Mouse (Mus musculus) heart, embryonic 10.5 days (tissue): ENCODE results near the gene Kdm6b. TPM values are rescaled to one million over a fixed set of nuclear protein-coding genes. Genes with fewer than 3 reads are reported as not detected.
"Not testable (repeated sequence)": the region's sequence is repeated elsewhere in the genome, so short reads cannot be mapped to it uniquely, and the experiment has no call there.

Experiments
- DNase-seq: peaks from one replicate; pipeline ENCODE4 v3.0.0-alpha.2; 2017; ENCODE audit warnings: low spot score
- H3K27ac ChIP-seq: fragments of 300-500 bp; sonication (generic); 2 replicates; pipeline ENCODE4 v1.5.1; 2016; ENCODE audit warnings: mild to moderate bottlenecking
- H3K27me3 ChIP-seq: fragments of 300-500 bp; sonication (generic); 2 replicates; pipeline ENCODE4 v1.6.1; 2016; ENCODE audit warnings: mild to moderate bottlenecking; ENCODE audit not compliant: poor library complexity, insufficient read depth, severe bottlenecking
- H3K36me3 ChIP-seq: fragments of 300-500 bp; sonication (generic); 2 replicates; pipeline ENCODE4 v1.6.1; 2016; ENCODE audit warnings: mild to moderate bottlenecking, moderate library complexity
- H3K4me1 ChIP-seq: fragments of 300-500 bp; sonication (generic); 2 replicates; pipeline ENCODE4 v1.6.1; 2016; ENCODE audit warnings: mild to moderate bottlenecking
- H3K4me3 ChIP-seq: fragments of 300-500 bp; sonication (generic); 2 replicates; pipeline ENCODE4 v1.5.1; 2016; ENCODE audit warnings: mild to moderate bottlenecking, moderate library complexity
- H3K9me3 ChIP-seq: fragments of 300-500 bp; sonication (generic); 2 replicates; pipeline ENCODE4 v1.6.1; 2016; ENCODE audit warnings: mild to moderate bottlenecking, moderate library complexity
- WGBS: fragments of 180-500 bp; shearing (Covaris S2); methylation state at CpG from one replicate; pipeline ENCODE4 v1.1.7; 2016; 5-methylcytosine and 5-hydroxymethylcytosine counted together
- polyA plus RNA-seq: library from polyadenylated mRNA; unstranded; fragments of >200 nt; fragmentation: Nextera tagmentation; extraction: Ambion mirVana; gene quantifications from 2 replicates; pipeline ENCODE4 v1.2.1, GENCODE M21; 2016

Gene Kdm6b
- polyA plus RNA-seq, 1 experiment from 2014 or later, result 26.9 TPM

- peaks cover 51% of the 10 kb centered on the region for H3K36me3 ChIP-seq
- H3K27ac ChIP-seq, result peak overlapping the region; percentile 99
- H3K27me3 ChIP-seq, result peaks cover 10% of the 10 kb centered on the region
- H3K4me3 ChIP-seq, result peak overlapping the region; percentile 77
- H3K4me1 ChIP-seq, result peaks cover 53% of the 10 kb centered on the region
- WGBS, result 10% methylated on average over 66 of the region's 66 CpGs
- peak; percentile 81 for DNase-seq
- H3K9me3 ChIP-seq, result no peaks in the 10 kb centered on the region
These were observed 14.0 kb downstream of the Kdm6b start for GRCm38 (mm10) chr11:69399201-69400082.

- Histone ChIP-seq H3K4me1 (peaks cover 57% of the 10 kb centered on the region), H3K36me3 (peaks cover 43% of the 10 kb centered on the region), H3K27me3 (peaks cover 10% of the 10 kb centered on the region), H3K9me3 (no peaks in the 10 kb centered on the region), H3K4me3 (peak overlapping the region; percentile 77), H3K27ac (peak overlapping the region; percentile 99)
- no peak for DNase-seq
- WGBS, result 13% methylated on average over 21 of the region's 21 CpGs
These were observed 14.8 kb downstream of the Kdm6b start for GRCm38 (mm10) chr11:69398486-69399200.

- Histone ChIP-seq H3K4me3 (peak within 1 kb of the TSS; percentile 77), H3K9me3 (no peaks in the 10 kb centered on the region), H3K36me3 (peaks cover 37% of the 10 kb centered on the region), H3K27ac (peak within 1 kb of the TSS; percentile 99), H3K4me1 (peaks cover 57% of the 10 kb centered on the region), H3K27me3 (peaks cover 10% of the 10 kb centered on the region)
- no peak for DNase-seq
- WGBS, result 1% methylated on average over 16 of the region's 16 CpGs
These were observed 15.4 kb downstream of the Kdm6b start, which contains the start of gene Tmem88 for GRCm38 (mm10) chr11:69398059-69398458. Gene Tmem88, minus strand, starts transcription at chr11:69398234.

GRCm38 (mm10) chr11:69397581-69398057 is 15.9 kb downstream of the Kdm6b start:
- peaks cover 10% of the 10 kb centered on the region for H3K27me3 ChIP-seq
- no peaks in the 10 kb centered on the region for H3K9me3 ChIP-seq
- H3K27ac ChIP-seq, result peak overlapping the region; percentile 99
- DNase-seq, result peak; percentile 85
- 1% methylated on average over 24 of the region's 24 CpGs for WGBS
- peaks cover 57% of the 10 kb centered on the region for H3K4me1 ChIP-seq
- H3K4me3 ChIP-seq, result peak overlapping the region; percentile 77
- peaks cover 33% of the 10 kb centered on the region for H3K36me3 ChIP-seq

GRCm38 (mm10) chr11:69396772-69397171 is 16.7 kb downstream of the Kdm6b start:
- DNase-seq, result peak; percentile 76
- H3K9me3 ChIP-seq, result no peaks in the 10 kb centered on the region
- peak overlapping the region; percentile 77 for H3K4me3 ChIP-seq
- peaks cover 29% of the 10 kb centered on the region for H3K36me3 ChIP-seq
- peaks cover 57% of the 10 kb centered on the region for H3K4me1 ChIP-seq
- H3K27me3 ChIP-seq, result peaks cover 10% of the 10 kb centered on the region
- H3K27ac ChIP-seq, result peak overlapping the region; percentile 99
- WGBS, result 19% methylated on average over 11 of the region's 11 CpGs

- WGBS, result under 1% methylated on average over 48 of the region's 48 CpGs
- Histone ChIP-seq H3K27ac (peak overlapping the region; percentile 99), H3K4me1 (peaks cover 49% of the 10 kb centered on the region), H3K9me3 (no peaks in the 10 kb centered on the region), H3K36me3 (peaks cover 20% of the 10 kb centered on the region), H3K4me3 (peak overlapping the region; percentile 77), H3K27me3 (peaks cover 8% of the 10 kb centered on the region)
- peak; percentile 99 for DNase-seq
These were observed 17.7 kb downstream of the Kdm6b start for GRCm38 (mm10) chr11:69395634-69396373.

GRCm38 (mm10) chr11:69395235-69395633 is 18.2 kb downstream of the Kdm6b start, which contains the start of the genes Naa38 and Cyb5d1:
Gene Naa38, plus strand, starts transcription at chr11:69395487.
Gene Cyb5d1, minus strand, starts transcription at chr11:69395631.
- Histone ChIP-seq H3K4me3 (peak within 1 kb of the TSS; percentile 77), H3K36me3 (peaks cover 14% of the 10 kb centered on the region), H3K27ac (peak within 1 kb of the TSS; percentile 99), H3K4me1 (peaks cover 45% of the 10 kb centered on the region)
- DNase-seq, result peak; percentile 93
- not testable (repeated sequence) for H3K9me3 ChIP-seq, H3K27me3 ChIP-seq
- WGBS, result under 1% methylated on average over 24 of the region's 24 CpGs

- H3K9me3 ChIP-seq, H3K27me3 ChIP-seq, H3K36me3 ChIP-seq: not testable (repeated sequence)
- 3% methylated on average over 31 of the region's 31 CpGs for WGBS
- H3K4me1 ChIP-seq, result peaks cover 39% of the 10 kb centered on the region
- H3K27ac ChIP-seq, result peak overlapping the region; percentile 99
- DNase-seq, result peak; percentile 74
- H3K4me3 ChIP-seq, result peak overlapping the region; percentile 77
These were observed 18.8 kb downstream of the Kdm6b start for GRCm38 (mm10) chr11:69394591-69395167.

- no peak overlapping the region for H3K27ac ChIP-seq
- H3K4me3 ChIP-seq, result no peak overlapping the region
- peak; percentile 72 for DNase-seq
- H3K9me3 ChIP-seq, result no peaks in the 10 kb centered on the region
- 48% methylated on average over 10 of the region's 10 CpGs for WGBS
- H3K4me1 ChIP-seq, result peaks cover 4% of the 10 kb centered on the region; the same call in 1 of the 2 replicates
- 0 out of 2 replicates have a peak, but pooled peaks cover 4% of the 10 kb centered on the region for H3K36me3 ChIP-seq
- no peaks in the 10 kb centered on the region for H3K27me3 ChIP-seq
These were observed 23.0 kb downstream of the Kdm6b start for GRCm38 (mm10) chr11:69390400-69391034.

GRCm38 (mm10) chr11:69389531-69390399 is 23.7 kb downstream of the Kdm6b start:
- 73% methylated on average over 14 of the region's 14 CpGs for WGBS
- Histone ChIP-seq H3K36me3 (0 out of 2 replicates have a peak, but pooled peaks cover 4% of the 10 kb centered on the region), H3K27ac (0 out of 2 replicates have a peak overlapping the region, but pooled peaks have one; percentile 39), H3K4me1 (peaks cover 4% of the 10 kb centered on the region; the same call in 1 of the 2 replicates), H3K9me3 (no peaks in the 10 kb centered on the region), H3K27me3 (no peaks in the 10 kb centered on the region), H3K4me3 (no peak overlapping the region)
- peak; percentile 69 for DNase-seq

- WGBS, result 94% methylated on average over 4 of the region's 4 CpGs
- no peaks in the 10 kb centered on the region for H3K4me1 ChIP-seq
- no peak for DNase-seq
- H3K27me3 ChIP-seq, result no peaks in the 10 kb centered on the region
- no peaks in the 10 kb centered on the region for H3K9me3 ChIP-seq
- H3K27ac ChIP-seq, result no peak overlapping the region
- no peak overlapping the region for H3K4me3 ChIP-seq
- H3K36me3 ChIP-seq, result 0 out of 2 replicates have a peak, but pooled peaks cover 4% of the 10 kb centered on the region
These were observed 24.8 kb downstream of the Kdm6b start for GRCm38 (mm10) chr11:69388680-69389079.
